Mouse (Mus musculus): ENCODE results near the gene Dpp6. TPM values are rescaled to one million over a fixed set of nuclear protein-coding genes. Genes with fewer than 3 reads are reported as not detected.

Dpp6 gene
- polyA plus RNA-seq, 1 experiment from 2014 or later: 0.76 TPM

DNA sequence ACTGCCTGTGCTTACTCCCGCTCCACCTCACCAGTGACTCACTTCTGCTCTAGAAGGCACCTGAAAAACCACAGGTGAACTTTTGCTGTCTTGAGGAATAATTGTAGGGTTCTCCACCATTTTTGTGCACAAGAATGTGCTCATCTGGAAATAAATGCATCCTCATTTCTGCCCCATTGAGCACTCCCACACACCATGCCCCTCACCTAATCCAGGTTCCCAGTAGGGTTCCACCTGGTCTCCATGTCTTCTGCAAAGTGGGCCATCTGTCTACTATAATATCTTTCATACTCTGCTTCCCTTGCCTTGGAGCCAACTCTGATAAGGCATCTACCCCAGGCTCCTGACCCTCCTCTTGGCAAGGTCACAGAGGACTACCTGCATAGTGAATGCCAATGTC is 585.6 kb downstream of the Dpp6 start:
- H3K4me2 ChIP-seq (replicated peaks; ENCODE audit: low read depth): no peak overlapping the region
- 96% methylated on average over 1 of the region's 1 CpGs for WGBS
- no peak for TF ChIP-seq CTCF (IDR thresholded peaks at IDR 0.05; ENCODE audit: low read depth)
- H3K36me3 ChIP-seq (ENCODE audit: control insufficient read depth, insufficient read depth): no peaks in the 10 kb centered on the region
- H3K27me3 ChIP-seq (replicated peaks; ENCODE audit: control insufficient read depth, insufficient read depth, low read length): no peaks in the 10 kb centered on the region
- H3K9me3 ChIP-seq (ENCODE audit: control insufficient read depth): no peaks in the 10 kb centered on the region
- H3K4me1 ChIP-seq (replicated peaks; ENCODE audit: control insufficient read depth, insufficient read depth, low read length): no peaks in the 10 kb centered on the region
- H3K4me3 ChIP-seq (ENCODE audit: low read depth, low read length): no peak overlapping the region
- H3K27ac ChIP-seq (ENCODE audit: low read depth, low read length): no peak overlapping the region
- no peak for ATAC-seq
- H3K9ac ChIP-seq (ENCODE audit: low read depth, low read length): no peak overlapping the region

GRCm38 (mm10) chr5:27408854-27409253 is 591.9 kb downstream of the Dpp6 start:
- ATAC-seq: no peak
- Histone ChIP-seq H3K27me3 (replicated peaks; ENCODE audit: control insufficient read depth, insufficient read depth, low read length) (no peaks in the 10 kb centered on the region), H3K9me3 (ENCODE audit: control insufficient read depth) (no peaks in the 10 kb centered on the region), H3K9ac (ENCODE audit: low read depth, low read length) (no peak overlapping the region), H3K4me1 (replicated peaks; ENCODE audit: control insufficient read depth, insufficient read depth, low read length) (no peaks in the 10 kb centered on the region), H3K4me2 (replicated peaks; ENCODE audit: low read depth) (no peak overlapping the region), H3K36me3 (ENCODE audit: control insufficient read depth, insufficient read depth) (no peaks in the 10 kb centered on the region), H3K4me3 (ENCODE audit: low read depth, low read length) (no peak overlapping the region), H3K27ac (ENCODE audit: low read depth, low read length) (no peak overlapping the region)
- 75% methylated on average over 7 of the region's 7 CpGs for WGBS
- no peak for TF ChIP-seq CTCF (IDR thresholded peaks at IDR 0.05; ENCODE audit: low read depth)

- no peak overlapping the region for H3K27ac ChIP-seq (ENCODE audit: low read depth, low read length)
- H3K4me1 ChIP-seq (replicated peaks; ENCODE audit: control insufficient read depth, insufficient read depth, low read length): no peaks in the 10 kb centered on the region
- no peak overlapping the region for H3K4me3 ChIP-seq (ENCODE audit: low read depth, low read length)
- H3K36me3 ChIP-seq (ENCODE audit: control insufficient read depth, insufficient read depth): no peaks in the 10 kb centered on the region
- H3K27me3 ChIP-seq (replicated peaks; ENCODE audit: control insufficient read depth, insufficient read depth, low read length): no peaks in the 10 kb centered on the region
- H3K9ac ChIP-seq (ENCODE audit: low read depth, low read length): no peak overlapping the region
- no peaks in the 10 kb centered on the region for H3K9me3 ChIP-seq (ENCODE audit: control insufficient read depth)
- H3K4me2 ChIP-seq (replicated peaks; ENCODE audit: low read depth): no peak overlapping the region
- WGBS: 51% methylated on average over 3 of the region's 3 CpGs
- no peak for TF ChIP-seq CTCF (IDR thresholded peaks at IDR 0.05; ENCODE audit: low read depth)
- no peak for ATAC-seq
These were observed 596.0 kb downstream of the Dpp6 start for GRCm38 (mm10) chr5:27413023-27413422.

DNA sequence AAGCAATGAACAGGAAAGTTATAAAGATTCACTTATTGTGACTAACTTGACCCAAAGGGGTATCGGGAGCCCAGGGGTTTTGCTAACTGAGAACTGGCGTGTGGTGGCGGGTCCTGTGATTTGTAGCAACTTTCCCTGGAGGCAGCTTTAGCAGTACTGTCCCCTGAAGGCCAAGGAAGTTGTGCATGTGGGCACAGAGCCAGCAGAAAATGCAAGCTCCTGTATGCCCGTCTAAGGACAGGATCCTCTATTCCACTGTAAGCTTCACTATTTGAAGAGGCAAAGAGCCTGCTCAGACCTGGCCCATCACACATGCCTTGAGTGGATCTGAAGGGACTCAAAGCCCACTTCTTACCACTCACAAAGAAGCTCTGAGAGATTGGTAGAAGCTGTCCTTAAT is 598.5 kb downstream of the Dpp6 start:
- H3K27me3 ChIP-seq (replicated peaks; ENCODE audit: control insufficient read depth, insufficient read depth, low read length): no peaks in the 10 kb centered on the region
- ATAC-seq: no peak

GRCm38 (mm10) chr5:27416571-27416970 is 599.6 kb downstream of the Dpp6 start:
- no peaks in the 10 kb centered on the region for H3K9me3 ChIP-seq (ENCODE audit: control insufficient read depth)
- no peak overlapping the region for H3K9ac ChIP-seq (ENCODE audit: low read depth, low read length)
- 0 out of 2 replicates have a peak, but pooled peaks cover under 1% of the 10 kb centered on the region for H3K4me1 ChIP-seq (replicated peaks; ENCODE audit: control insufficient read depth, insufficient read depth, low read length)
- WGBS: 66% methylated on average over 4 of the region's 4 CpGs
- TF ChIP-seq CTCF (IDR thresholded peaks at IDR 0.05; ENCODE audit: low read depth): peak; percentile 77
- no peak overlapping the region for H3K4me3 ChIP-seq (ENCODE audit: low read depth, low read length)
- no peak overlapping the region for H3K4me2 ChIP-seq (replicated peaks; ENCODE audit: low read depth)
- no peak for ATAC-seq
- no peaks in the 10 kb centered on the region for H3K27me3 ChIP-seq (replicated peaks; ENCODE audit: control insufficient read depth, insufficient read depth, low read length)
- no peaks in the 10 kb centered on the region for H3K36me3 ChIP-seq (ENCODE audit: control insufficient read depth, insufficient read depth)
- no peak overlapping the region for H3K27ac ChIP-seq (ENCODE audit: low read depth, low read length)

More for the DNA sequence above, 598.5 kb downstream of the Dpp6 start:
- no peak overlapping the region for H3K9ac ChIP-seq (ENCODE audit: low read depth, low read length)
- H3K9me3 ChIP-seq (ENCODE audit: control insufficient read depth): no peaks in the 10 kb centered on the region
- H3K4me3 ChIP-seq (ENCODE audit: low read depth, low read length): no peak overlapping the region
- no peak overlapping the region for H3K27ac ChIP-seq (ENCODE audit: low read depth, low read length)
- no peak for TF ChIP-seq CTCF (IDR thresholded peaks at IDR 0.05; ENCODE audit: low read depth)
- 79% methylated on average over 4 of the region's 4 CpGs for WGBS
- no peak overlapping the region for H3K4me2 ChIP-seq (replicated peaks; ENCODE audit: low read depth)
- no peaks in the 10 kb centered on the region for H3K36me3 ChIP-seq (ENCODE audit: control insufficient read depth, insufficient read depth)
- H3K4me1 ChIP-seq (replicated peaks; ENCODE audit: control insufficient read depth, insufficient read depth, low read length): no peaks in the 10 kb centered on the region

- no peak overlapping the region for H3K4me3 ChIP-seq (ENCODE audit: low read depth, low read length)
- no peak overlapping the region for H3K9ac ChIP-seq (ENCODE audit: low read depth, low read length)
- H3K9me3 ChIP-seq (ENCODE audit: control insufficient read depth): no peaks in the 10 kb centered on the region
- H3K27ac ChIP-seq (ENCODE audit: low read depth, low read length): no peak overlapping the region
- no peaks in the 10 kb centered on the region for H3K36me3 ChIP-seq (ENCODE audit: control insufficient read depth, insufficient read depth)
- WGBS: 74% methylated on average over 7 of the region's 7 CpGs
- no peak for ATAC-seq
- no peak for TF ChIP-seq CTCF (IDR thresholded peaks at IDR 0.05; ENCODE audit: low read depth)
- no peaks in the 10 kb centered on the region for H3K27me3 ChIP-seq (replicated peaks; ENCODE audit: control insufficient read depth, insufficient read depth, low read length)
- peaks cover 6% of the 10 kb centered on the region; the same call in 1 of the 2 replicates for H3K4me1 ChIP-seq (replicated peaks; ENCODE audit: control insufficient read depth, insufficient read depth, low read length)
- no peak overlapping the region for H3K4me2 ChIP-seq (replicated peaks; ENCODE audit: low read depth)
These were observed 600.4 kb downstream of the Dpp6 start for GRCm38 (mm10) chr5:27417398-27417797.

DNA sequence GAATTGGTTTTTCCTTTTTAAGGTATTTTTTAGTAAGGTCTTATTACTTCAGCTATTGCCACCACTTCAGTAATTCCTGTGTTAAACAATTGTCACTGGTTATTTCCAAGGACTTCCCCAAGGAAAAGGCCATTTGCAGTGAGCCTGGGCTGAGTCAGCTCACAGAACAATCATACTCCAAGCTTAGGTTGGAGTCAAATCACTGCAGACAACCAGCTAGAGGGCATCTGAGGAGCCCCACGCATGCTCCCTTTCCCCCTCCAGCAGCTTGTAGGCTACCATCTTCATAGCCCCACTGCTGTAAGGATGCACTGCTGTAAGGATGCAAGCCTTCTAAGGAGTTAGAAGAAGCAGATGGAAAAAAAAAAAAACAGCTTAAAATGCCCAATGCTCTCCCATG is 601.9 kb downstream of the Dpp6 start:
- Histone ChIP-seq H3K9ac (ENCODE audit: low read depth, low read length) (no peak overlapping the region), H3K36me3 (ENCODE audit: control insufficient read depth, insufficient read depth) (no peaks in the 10 kb centered on the region), H3K4me2 (replicated peaks; ENCODE audit: low read depth) (no peak overlapping the region), H3K4me3 (ENCODE audit: low read depth, low read length) (no peak overlapping the region), H3K27ac (ENCODE audit: low read depth, low read length) (no peak overlapping the region), H3K9me3 (ENCODE audit: control insufficient read depth) (no peaks in the 10 kb centered on the region), H3K27me3 (replicated peaks; ENCODE audit: control insufficient read depth, insufficient read depth, low read length) (no peaks in the 10 kb centered on the region), H3K4me1 (replicated peaks; ENCODE audit: control insufficient read depth, insufficient read depth, low read length) (peaks cover 6% of the 10 kb centered on the region; the same call in 1 of the 2 replicates)
- ATAC-seq: no peak
- no peak for TF ChIP-seq CTCF (IDR thresholded peaks at IDR 0.05; ENCODE audit: low read depth)
- 79% methylated on average over 1 of the region's 1 CpGs for WGBS

All from intestine, postnatal 0 days (tissue).